Mouse (Mus musculus) layer of hippocampus, adult 9-10 months (tissue): ENCODE data around the gene Plxdc1.
A peak's percentile ranks its signal among the peaks of the same experiment; 100 is the strongest.

ENCODE experiments used
- DNase-seq: peaks from one replicate; pipeline ENCODE4 v3.0.0; 2022; ENCODE audit warnings: low spot score

The Plxdc1 gene

GRCm38 (mm10) chr11:97987551-97988526 lies 1.6 kb upstream of the Plxdc1 start:
- peak; percentile 98 for DNase-seq

- DNase-seq = no peak
These were observed 658 bp upstream of the Plxdc1 start for GRCm38 (mm10) chr11:97986738-97987465.

GRCm38 (mm10) chr11:97983983-97984382 lies 2.3 kb downstream of the Plxdc1 start:
- DNase-seq = no peak

GRCm38 (mm10) chr11:97983506-97983905 lies 2.7 kb downstream of the Plxdc1 start:
- DNase-seq = no peak

GRCm38 (mm10) chr11:97982721-97983120 lies 3.5 kb downstream of the Plxdc1 start:
- no peak for DNase-seq

- DNase-seq = no peak
These were observed 5.7 kb downstream of the Plxdc1 start for GRCm38 (mm10) chr11:97980531-97980966.

GRCm38 (mm10) chr11:97979824-97980495 lies 6.3 kb downstream of the Plxdc1 start:
- DNase-seq = no peak

- DNase-seq = no peak
These were observed 7.9 kb downstream of the Plxdc1 start for GRCm38 (mm10) chr11:97978392-97978791.

- DNase-seq = no peak
These were observed 8.4 kb downstream of the Plxdc1 start for GRCm38 (mm10) chr11:97977797-97978196.

GRCm38 (mm10) chr11:97974746-97975145 lies 11.5 kb downstream of the Plxdc1 start:
- no peak for DNase-seq

GRCm38 (mm10) chr11:97974141-97974540 lies 12.1 kb downstream of the Plxdc1 start:
- no peak for DNase-seq

- DNase-seq = no peak
These were observed 13.8 kb downstream of the Plxdc1 start for GRCm38 (mm10) chr11:97972434-97972833.

GRCm38 (mm10) chr11:97971232-97971631 lies 15.0 kb downstream of the Plxdc1 start:
- DNase-seq = peak; percentile 59

GRCm38 (mm10) chr11:97970771-97971170 lies 15.5 kb downstream of the Plxdc1 start:
- DNase-seq = no peak

- DNase-seq = no peak
These were observed 17.9 kb downstream of the Plxdc1 start for GRCm38 (mm10) chr11:97968385-97968784.

- no peak for DNase-seq
These were observed 19.1 kb downstream of the Plxdc1 start for GRCm38 (mm10) chr11:97967114-97967513.

GRCm38 (mm10) chr11:97960907-97961306 lies 25.3 kb downstream of the Plxdc1 start:
- DNase-seq = no peak

- no peak for DNase-seq
These were observed 27.0 kb downstream of the Plxdc1 start for GRCm38 (mm10) chr11:97959300-97959680.

GRCm38 (mm10) chr11:97958641-97959299 lies 27.5 kb downstream of the Plxdc1 start:
- no peak for DNase-seq

- DNase-seq = no peak
These were observed 29.2 kb downstream of the Plxdc1 start for GRCm38 (mm10) chr11:97956905-97957560.

- no peak for DNase-seq
These were observed 30.3 kb downstream of the Plxdc1 start for GRCm38 (mm10) chr11:97955915-97956314.
